Mouse (Mus musculus) MEL-GATA-1-ER (cell line): Measurements from ENCODE around the gene Gm20388.

Experiments used
- DNase-seq: peaks from one replicate; pipeline ENCODE4 v3.0.0-alpha.2; 2012; ENCODE audit warnings: low read depth; ENCODE audit errors: extremely low read depth

Gene Gm20388

GRCm38 (mm10) chr8:122071193-122071592 lies 2160.6 kb downstream of the Gm20388 start:
- DNase-seq: no peak

GRCm38 (mm10) chr8:122073964-122074363 lies 2163.3 kb downstream of the Gm20388 start:
- no peak for DNase-seq

- no peak for DNase-seq
Measured at GRCm38 (mm10) chr8:122074442-122074841, 2163.8 kb downstream of the Gm20388 start.

GRCm38 (mm10) chr8:122074977-122075376 lies 2164.3 kb downstream of the Gm20388 start:
- no peak for DNase-seq

GRCm38 (mm10) chr8:122076183-122076842 lies 2165.7 kb downstream of the Gm20388 start:
- DNase-seq: no peak

GRCm38 (mm10) chr8:122078321-122078720 lies 2167.7 kb downstream of the Gm20388 start:
- DNase-seq: no peak

GRCm38 (mm10) chr8:122079093-122079492 lies 2168.5 kb downstream of the Gm20388 start:
- DNase-seq: no peak

GRCm38 (mm10) chr8:122080347-122080746 lies 2169.7 kb downstream of the Gm20388 start:
- no peak for DNase-seq

- DNase-seq: no peak
Measured at GRCm38 (mm10) chr8:122083401-122083800, 2172.8 kb downstream of the Gm20388 start.

GRCm38 (mm10) chr8:122084145-122084544 lies 2173.5 kb downstream of the Gm20388 start:
- no peak for DNase-seq

- no peak for DNase-seq
Measured at GRCm38 (mm10) chr8:122084726-122085410, 2174.2 kb downstream of the Gm20388 start.

GRCm38 (mm10) chr8:122086064-122086463 lies 2175.4 kb downstream of the Gm20388 start:
- DNase-seq: no peak

GRCm38 (mm10) chr8:122088631-122089030 lies 2178.0 kb downstream of the Gm20388 start:
- DNase-seq: no peak

- DNase-seq: no peak
Measured at GRCm38 (mm10) chr8:122089186-122089700, 2178.6 kb downstream of the Gm20388 start.

GRCm38 (mm10) chr8:122092476-122092875 lies 2181.8 kb downstream of the Gm20388 start:
- no peak for DNase-seq

GRCm38 (mm10) chr8:122098766-122099165 lies 2188.1 kb downstream of the Gm20388 start:
- DNase-seq: no peak

GRCm38 (mm10) chr8:122099711-122100220 lies 2189.1 kb downstream of the Gm20388 start:
- DNase-seq: no peak

GRCm38 (mm10) chr8:122101816-122102215 lies 2191.2 kb downstream of the Gm20388 start:
- DNase-seq: no peak

GRCm38 (mm10) chr8:122102286-122102685 lies 2191.6 kb downstream of the Gm20388 start:
- DNase-seq: no peak

GRCm38 (mm10) chr8:122103241-122103640 lies 2192.6 kb downstream of the Gm20388 start:
- no peak for DNase-seq

- DNase-seq: no peak
Measured at GRCm38 (mm10) chr8:122104658-122105057, 2194.0 kb downstream of the Gm20388 start.

GRCm38 (mm10) chr8:122106270-122106669 lies 2195.6 kb downstream of the Gm20388 start:
- no peak for DNase-seq
